Mouse (Mus musculus) liver (tissue): Measurements from ENCODE around the gene Ccdc113.

Experiments used
- DNase-seq: peaks from one replicate; pipeline ENCODE4 v3.0.0-alpha.2; 2020; ENCODE audit warnings: mixed read lengths

Gene Ccdc113

GRCm38 (mm10) chr8:95607210-95607609, 73.3 kb downstream of the Ccdc113 start:
- no peak for DNase-seq
